ENCODE assay signal across 21 mouse cellular contexts in the genomic region with DNA sequence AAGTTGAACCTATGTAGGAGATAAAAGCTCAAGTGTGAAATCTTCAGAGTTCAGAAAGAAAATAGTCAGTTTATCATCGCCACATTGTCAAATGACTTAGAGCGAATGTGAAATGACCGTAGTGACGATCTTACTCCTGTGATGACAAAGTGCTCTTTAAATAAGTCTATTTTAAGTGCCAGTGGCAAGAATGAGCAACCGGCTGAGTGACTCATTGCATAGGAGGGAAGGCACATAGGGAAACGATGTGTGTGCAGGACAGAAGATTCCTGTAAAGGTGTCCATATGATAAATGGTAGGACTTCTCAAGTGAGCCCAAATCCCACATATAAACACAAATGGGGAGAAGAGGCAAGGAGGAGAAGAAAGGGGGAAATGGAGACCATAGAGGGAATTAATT.
DNase-seq lines count a peak whose midpoint lies in the region; ATAC-seq and TF ChIP-seq lines count a peak whose summit lies in the region.
"Had no signal": no experiment of that assay in that cellular context is flagged by ENCODE, and none has a peak within 500 bp of the region (broad histone marks: within the 10 kb centered on the region; RNA-seq: fewer than 3 reads in every experiment).

No protein-coding gene starts in this region.

- no peaks in the 10 kb centered on the region for H3K36me3 ChIP-seq in heart, embryonic 12.5 days
- H3K36me3 ChIP-seq in heart, adult 2 months (ENCODE audit: control insufficient read depth, insufficient read depth, low read length), result no peaks in the 10 kb centered on the region
- H3K36me3 ChIP-seq: embryonic facial prominence, embryonic 15.5 days; hindbrain, embryonic 13.5 days had no signal

- H3K9ac ChIP-seq in heart, embryonic 12.5 days, result no peak overlapping the region
- no peak overlapping the region for H3K9ac ChIP-seq in heart, adult 2 months (ENCODE audit: low read depth, low read length)
- H3K9ac ChIP-seq: embryonic facial prominence, embryonic 15.5 days; hindbrain, embryonic 13.5 days had no signal

- no peaks in the 10 kb centered on the region for H3K79me2 ChIP-seq in heart, adult 2 months (replicated peaks; ENCODE audit: control insufficient read depth, insufficient read depth, low read length)

- intact Hi-C loops in heart, adult 2 months (cut with DNase I), result no loop called here
- intact Hi-C loops in left cerebral cortex, postnatal 25 days (cut with DNase I), result no loop called here
- intact Hi-C loops in left cerebral cortex, postnatal 4 days (cut with DNase I), result no loop called here

- no peak for TF ChIP-seq POLR2A in heart, adult 2 months (IDR thresholded peaks at IDR 0.05; ENCODE audit: insufficient read depth, low read depth, low read length)

- WGBS in heart, embryonic 12.5 days, result 31% methylated on average over 6 of the region's 6 CpGs
- WGBS in heart, adult 2 months, result 51% methylated on average over 6 of the region's 6 CpGs

- TF ChIP-seq EP300 in heart, adult 2 months (IDR thresholded peaks at IDR 0.05; ENCODE audit: insufficient read depth, low read depth, low read length), result no peak

- H3K9me3 ChIP-seq in heart, embryonic 12.5 days (replicated peaks), result no peaks in the 10 kb centered on the region
- H3K9me3 ChIP-seq: embryonic facial prominence, embryonic 15.5 days; hindbrain, embryonic 13.5 days had no signal

- peaks cover 14% of the 10 kb centered on the region for H3K4me1 ChIP-seq in heart, embryonic 12.5 days (replicated peaks)
- H3K4me1 ChIP-seq in heart, adult 2 months (ENCODE audit: control insufficient read depth, insufficient read depth, low read length), result peaks cover 2% of the 10 kb centered on the region; the same call in 1 of the 2 replicates
- H3K4me1 ChIP-seq: embryonic facial prominence, embryonic 15.5 days; hindbrain, embryonic 13.5 days had no signal

- H3K27ac ChIP-seq in heart, embryonic 12.5 days (ENCODE audit: poor library complexity, severe bottlenecking), result no peak overlapping the region
- H3K27ac ChIP-seq in heart, adult 2 months, result no peak overlapping the region
- H3K27ac ChIP-seq: embryonic facial prominence, embryonic 15.5 days; hindbrain, embryonic 13.5 days; hindbrain, postnatal 0 days had no signal

- H3K4me3 ChIP-seq in heart, embryonic 12.5 days, result no peak overlapping the region
- no peak overlapping the region for H3K4me3 ChIP-seq in heart, adult 2 months
- H3K4me3 ChIP-seq: embryonic facial prominence, embryonic 15.5 days; erythroblast, embryonic 14.5 days; hindbrain, embryonic 13.5 days had no signal

- DNase-seq in heart, adult 2 months, result no peak
- peak; percentile 3 to 40 for DNase-seq in left cerebral cortex, postnatal 25 days (ENCODE audit: low spot score in 2 of 2)
- no peak for DNase-seq in left cerebral cortex, postnatal 4 days
- peak; percentile 58 for DNase-seq in 3T3-L1 (ENCODE audit: low read depth, low spot score)
- DNase-seq in brain, adult 2 months (ENCODE audit: low read depth, low spot score), result peak; percentile 63
- DNase-seq in thymus, postnatal 25 days, result no peak
- DNase-seq: cerebellum, adult 11 months; cerebellum, adult 8-10 months; cerebellum, postnatal 14 days; embryo, embryonic 11 days; gastrocnemius, postnatal 36 days; kidney, adult 11 months; kidney, adult 9 months had no signal

- TF ChIP-seq CTCF in heart, adult 2 months (IDR thresholded peaks at IDR 0.05), result no peak

- peak overlapping the region; percentile 6; the same call in 1 of the 2 replicates for H3K4me2 ChIP-seq in heart, embryonic 12.5 days
- H3K4me2 ChIP-seq: embryonic facial prominence, embryonic 15.5 days; hindbrain, embryonic 13.5 days had no signal

- no peak for ATAC-seq in heart, embryonic 12.5 days (ENCODE audit: insufficient number of reproducible peaks, low FRiP score)
- ATAC-seq: activated CD4-positive, CD25-positive, alpha-beta regulatory T cell, adult 4 months; forebrain, embryonic 16.5 days; hindbrain, postnatal 0 days; Patski had no signal

- H3K27me3 ChIP-seq in heart, embryonic 12.5 days (replicated peaks), result no peaks in the 10 kb centered on the region
- H3K27me3 ChIP-seq in heart, adult 2 months (ENCODE audit: control insufficient read depth, insufficient read depth, low read length), result no peaks in the 10 kb centered on the region
- H3K27me3 ChIP-seq: embryonic facial prominence, embryonic 15.5 days; hindbrain, embryonic 13.5 days; Patski had no signal

Comparison
In these comparisons a context has a peak if more than half of its experiments do, and no peak if none do; other contexts are left out.
1. DNase-seq: peak in left cerebral cortex, postnatal 25 days (2 of 2), 3T3-L1 (single experiment) and brain, adult 2 months (single experiment); none in heart, adult 2 months (0 of 2), left cerebral cortex, postnatal 4 days (single experiment) and thymus, postnatal 25 days (single experiment).